Mouse (Mus musculus): Measurements from ENCODE around the gene Zfp28. TPM values are rescaled to one million over a fixed set of nuclear protein-coding genes. Genes with fewer than 3 reads are reported as not detected.

The Zfp28 gene
- total RNA-seq, 1 experiment, result 5.6 TPM

- DNase-seq (ENCODE audit: low read depth, low spot score), result peak; percentile 100
Measured at GRCm38 (mm10) chr7:6410043-6410442, 26.9 kb downstream of the Zfp28 start, which contains the start of gene Gm20715. Gene Gm20715, plus strand, starts transcription at chr7:6410277.

GRCm38 (mm10) chr7:6414626-6415441, 31.7 kb downstream of the Zfp28 start:
- peak overlapping the region in 1 of 2 experiments; percentile 6; a peak in 2 of 4 replicates for H3K4me3 ChIP-seq (ENCODE audit: insufficient read depth in 1 of 2, low read depth in 1 of 2, low read length in 2 of 2, poor library complexity in 1 of 2, severe bottlenecking in 1 of 2)

More at GRCm38 (mm10) chr7:6410043-6410442, 26.9 kb downstream of the Zfp28 start, which contains the start of gene Gm20715:
- H3K36me3 ChIP-seq (ENCODE audit: control insufficient read depth, insufficient read depth, low read length, poor library complexity, severe bottlenecking), result no peaks in the 10 kb centered on the region
- TF ChIP-seq MAFK (IDR thresholded peaks at IDR 0.05; ENCODE audit: insufficient read depth, low read depth, low read length) (no peak), ZNF384 (IDR thresholded peaks at IDR 0.05; ENCODE audit: low read depth, low read length) (peak; percentile 15; the same call in 1 of the 2 replicates), ZC3H11A (IDR thresholded peaks at IDR 0.05; ENCODE audit: borderline replicate concordance, low read depth, low read length) (no peak), HCFC1 (IDR thresholded peaks at IDR 0.05; ENCODE audit: borderline replicate concordance, insufficient read depth, low read length) (peak; percentile 79; the same call in 1 of the 2 replicates), CHD2 (IDR thresholded peaks at IDR 0.05; ENCODE audit: low read depth, low read length) (peak; percentile 58; the same call in 1 of the 2 replicates)
- H3K4me3 ChIP-seq (ENCODE audit: insufficient read depth in 1 of 2, low read depth in 1 of 2, low read length in 2 of 2, poor library complexity in 1 of 2, severe bottlenecking in 1 of 2), result no peak within 1 kb of the TSS
- no peaks in the 10 kb centered on the region for H3K4me1 ChIP-seq (ENCODE audit: control insufficient read depth in 2 of 2, insufficient read depth in 2 of 2, low read length in 2 of 2, poor library complexity in 1 of 2)
- no peak within 1 kb of the TSS for H3K9ac ChIP-seq (ENCODE audit: insufficient read depth, low read depth, low read length, poor library complexity, severe bottlenecking)
- in situ Hi-C loops (cut with MboI; ENCODE audit: low sequenced_read_pairs in 2 of 2, unreplicated experiment in 2 of 2), result no loop called here
- no peak within 1 kb of the TSS for H3K27ac ChIP-seq (ENCODE audit: insufficient read depth, low read depth, low read length, poor library complexity, severe bottlenecking)
- no peaks in the 10 kb centered on the region for H3K9me3 ChIP-seq (ENCODE audit: control insufficient read depth, insufficient read depth, low read depth, low read length)

GRCm38 (mm10) chr7:6415442-6415787, 32.3 kb downstream of the Zfp28 start:
- H3K4me1 ChIP-seq (ENCODE audit: control insufficient read depth in 2 of 2, insufficient read depth in 2 of 2, low read length in 2 of 2, poor library complexity in 1 of 2), result peaks cover 0 to 3% of the 10 kb centered on the region in 2 experiments; a peak in 1 of 4 replicates
- TF ChIP-seq CHD2 (IDR thresholded peaks at IDR 0.05; ENCODE audit: low read depth, low read length), result no peak
- no peak for TF ChIP-seq ZC3H11A (IDR thresholded peaks at IDR 0.05; ENCODE audit: borderline replicate concordance, low read depth, low read length)
- TF ChIP-seq HCFC1 (IDR thresholded peaks at IDR 0.05; ENCODE audit: borderline replicate concordance, insufficient read depth, low read length), result no peak
- TF ChIP-seq ZNF384 (IDR thresholded peaks at IDR 0.05; ENCODE audit: low read depth, low read length), result no peak
- no peak for TF ChIP-seq MAFK (IDR thresholded peaks at IDR 0.05; ENCODE audit: insufficient read depth, low read depth, low read length)

More at GRCm38 (mm10) chr7:6414626-6415441, 31.7 kb downstream of the Zfp28 start:
- in situ Hi-C loops (cut with MboI; ENCODE audit: low sequenced_read_pairs in 2 of 2, unreplicated experiment in 2 of 2), result no loop called here
- Histone ChIP-seq H3K27ac (ENCODE audit: insufficient read depth, low read depth, low read length, poor library complexity, severe bottlenecking) (no peak overlapping the region), H3K4me1 (ENCODE audit: control insufficient read depth in 2 of 2, insufficient read depth in 2 of 2, low read length in 2 of 2, poor library complexity in 1 of 2) (peaks cover 0 to 3% of the 10 kb centered on the region in 2 experiments; a peak in 1 of 4 replicates), H3K9me3 (ENCODE audit: control insufficient read depth, insufficient read depth, low read depth, low read length) (no peaks in the 10 kb centered on the region), H3K9ac (ENCODE audit: insufficient read depth, low read depth, low read length, poor library complexity, severe bottlenecking) (no peak overlapping the region), H3K36me3 (ENCODE audit: control insufficient read depth, insufficient read depth, low read length, poor library complexity, severe bottlenecking) (no peaks in the 10 kb centered on the region)
- DNase-seq (ENCODE audit: low read depth, low spot score), result no peak
- TF ChIP-seq ZC3H11A (IDR thresholded peaks at IDR 0.05; ENCODE audit: borderline replicate concordance, low read depth, low read length) (no peak), ZNF384 (IDR thresholded peaks at IDR 0.05; ENCODE audit: low read depth, low read length) (no peak), CHD2 (IDR thresholded peaks at IDR 0.05; ENCODE audit: low read depth, low read length) (no peak), MAFK (IDR thresholded peaks at IDR 0.05; ENCODE audit: insufficient read depth, low read depth, low read length) (no peak), HCFC1 (IDR thresholded peaks at IDR 0.05; ENCODE audit: borderline replicate concordance, insufficient read depth, low read length) (no peak)

GRCm38 (mm10) chr7:6419894-6420293, 36.8 kb downstream of the Zfp28 start:
- no peaks in the 10 kb centered on the region for H3K36me3 ChIP-seq (ENCODE audit: control insufficient read depth, insufficient read depth, low read length, poor library complexity, severe bottlenecking)
- peaks cover 0 to 4% of the 10 kb centered on the region in 2 experiments; a peak in 1 of 4 replicates for H3K4me1 ChIP-seq (ENCODE audit: control insufficient read depth in 2 of 2, insufficient read depth in 2 of 2, low read length in 2 of 2, poor library complexity in 1 of 2)
- H3K4me3 ChIP-seq (ENCODE audit: insufficient read depth in 1 of 2, low read depth in 1 of 2, low read length in 2 of 2, poor library complexity in 1 of 2, severe bottlenecking in 1 of 2), result no peak overlapping the region
- TF ChIP-seq HCFC1 (IDR thresholded peaks at IDR 0.05; ENCODE audit: borderline replicate concordance, insufficient read depth, low read length), result no peak
- in situ Hi-C loops (cut with MboI; ENCODE audit: low sequenced_read_pairs in 2 of 2, unreplicated experiment in 2 of 2), result loop anchor here in 1 of 2 experiments (10.0 kb wide), 1 partner anchor 65 kb away; no protein-coding TSS in a partner anchor
- H3K27ac ChIP-seq (ENCODE audit: insufficient read depth, low read depth, low read length, poor library complexity, severe bottlenecking), result no peak overlapping the region
- DNase-seq (ENCODE audit: low read depth, low spot score), result no peak
- H3K9me3 ChIP-seq (ENCODE audit: control insufficient read depth, insufficient read depth, low read depth, low read length), result no peaks in the 10 kb centered on the region
- H3K9ac ChIP-seq (ENCODE audit: insufficient read depth, low read depth, low read length, poor library complexity, severe bottlenecking), result no peak overlapping the region

More at GRCm38 (mm10) chr7:6415442-6415787, 32.3 kb downstream of the Zfp28 start:
- Histone ChIP-seq H3K4me3 (ENCODE audit: insufficient read depth in 1 of 2, low read depth in 1 of 2, low read length in 2 of 2, poor library complexity in 1 of 2, severe bottlenecking in 1 of 2) (peak overlapping the region in 1 of 2 experiments; percentile 6; a peak in 2 of 4 replicates), H3K36me3 (ENCODE audit: control insufficient read depth, insufficient read depth, low read length, poor library complexity, severe bottlenecking) (no peaks in the 10 kb centered on the region), H3K9me3 (ENCODE audit: control insufficient read depth, insufficient read depth, low read depth, low read length) (no peaks in the 10 kb centered on the region), H3K27ac (ENCODE audit: insufficient read depth, low read depth, low read length, poor library complexity, severe bottlenecking) (no peak overlapping the region), H3K9ac (ENCODE audit: insufficient read depth, low read depth, low read length, poor library complexity, severe bottlenecking) (no peak overlapping the region)
- in situ Hi-C loops (cut with MboI; ENCODE audit: low sequenced_read_pairs in 2 of 2, unreplicated experiment in 2 of 2), result no loop called here
- no peak for DNase-seq (ENCODE audit: low read depth, low spot score)

Measured in ES-E14 (cell line).